Mouse (Mus musculus) left cerebral cortex, adult 9 months (tissue): ENCODE results near the gene Thsd4.

ENCODE experiments used
- DNase-seq, 2 experiments: peaks; one replicate each; pipeline ENCODE4 v3.0.0; 2022; ENCODE audit warnings: low spot score in 2 of 2

Gene Thsd4

GRCm38 (mm10) chr9:60456651-60457050 is 65.2 kb downstream of the Thsd4 start:
- DNase-seq = peak; percentile 31 to 34

GRCm38 (mm10) chr9:60454406-60455076 is 67.3 kb downstream of the Thsd4 start:
- no peak for DNase-seq

- no peak for DNase-seq
Measured at GRCm38 (mm10) chr9:60449498-60449897, 72.3 kb downstream of the Thsd4 start.

- no peak for DNase-seq
Measured at GRCm38 (mm10) chr9:60445821-60446220, 76.0 kb downstream of the Thsd4 start.

GRCm38 (mm10) chr9:60441274-60441902 is 80.5 kb downstream of the Thsd4 start:
- DNase-seq = no peak

GRCm38 (mm10) chr9:60440506-60440905 is 81.3 kb downstream of the Thsd4 start:
- no peak for DNase-seq

- DNase-seq = no peak
Measured at GRCm38 (mm10) chr9:60436246-60436645, 85.6 kb downstream of the Thsd4 start.

- no peak for DNase-seq
Measured at GRCm38 (mm10) chr9:60434093-60434492, 87.8 kb downstream of the Thsd4 start.

GRCm38 (mm10) chr9:60431924-60432323 is 89.9 kb downstream of the Thsd4 start:
- no peak for DNase-seq

- peak in 1 of 2 experiments; percentile 11 for DNase-seq
Measured at GRCm38 (mm10) chr9:60430017-60430416, 91.8 kb downstream of the Thsd4 start.

GRCm38 (mm10) chr9:60414076-60414755 is 107.6 kb downstream of the Thsd4 start:
- DNase-seq = no peak

- DNase-seq = no peak
Measured at GRCm38 (mm10) chr9:60410872-60411635, 110.8 kb downstream of the Thsd4 start.

- no peak for DNase-seq
Measured at GRCm38 (mm10) chr9:60407374-60407773, 114.5 kb downstream of the Thsd4 start.

GRCm38 (mm10) chr9:60405777-60406176 is 116.1 kb downstream of the Thsd4 start:
- DNase-seq = no peak

GRCm38 (mm10) chr9:60402681-60403080 is 119.2 kb downstream of the Thsd4 start:
- DNase-seq = no peak

- no peak for DNase-seq
Measured at GRCm38 (mm10) chr9:60400001-60400400, 121.8 kb downstream of the Thsd4 start.

- no peak for DNase-seq
Measured at GRCm38 (mm10) chr9:60398073-60398472, 123.8 kb downstream of the Thsd4 start.

GRCm38 (mm10) chr9:60396096-60396495 is 125.8 kb downstream of the Thsd4 start:
- no peak for DNase-seq

- no peak for DNase-seq
Measured at GRCm38 (mm10) chr9:60392916-60393315, 128.9 kb downstream of the Thsd4 start.

GRCm38 (mm10) chr9:60384751-60385150 is 137.1 kb downstream of the Thsd4 start:
- DNase-seq = no peak

GRCm38 (mm10) chr9:60382941-60383340 is 138.9 kb downstream of the Thsd4 start:
- no peak for DNase-seq

GRCm38 (mm10) chr9:60382526-60382925 is 139.3 kb downstream of the Thsd4 start:
- DNase-seq = no peak
